Mouse (Mus musculus) heart, postnatal 25 days (tissue): ENCODE results near the gene Rimbp2. TPM values are rescaled to one million over a fixed set of nuclear protein-coding genes. Genes with fewer than 3 reads are reported as not detected.

ENCODE experiments used
- DNase-seq: peaks from one replicate; pipeline ENCODE4 v3.0.0; 2022; ENCODE audit warnings: low spot score
- intact Hi-C: fragments of 180-260 bp; cut with DNase I; formaldehyde crosslinking; loops from one replicate; pipeline ENCODE4 v1.15.1; 2025
- total RNA-seq, 2 experiments: library from RNA; stranded (reverse); gene quantifications; 2 replicates each; pipeline ENCODE4 v1.2.3; 2021

Gene Rimbp2
- total RNA-seq, 2 experiments from 2014 or later, result 0.20 TPM; not detected in 1

GRCm38 (mm10) chr5:128860907-128861306 lies 92.4 kb downstream of the Rimbp2 start:
- intact Hi-C loops, result no loop called here
- DNase-seq, result no peak

GRCm38 (mm10) chr5:128852791-128853190 lies 100.5 kb downstream of the Rimbp2 start:
- intact Hi-C loops, result no loop called here
- no peak for DNase-seq

GRCm38 (mm10) chr5:128847806-128848205 lies 105.5 kb downstream of the Rimbp2 start:
- no peak for DNase-seq
- intact Hi-C loops, result no loop called here

GRCm38 (mm10) chr5:128846433-128847040 lies 106.7 kb downstream of the Rimbp2 start:
- DNase-seq, result no peak

DNA sequence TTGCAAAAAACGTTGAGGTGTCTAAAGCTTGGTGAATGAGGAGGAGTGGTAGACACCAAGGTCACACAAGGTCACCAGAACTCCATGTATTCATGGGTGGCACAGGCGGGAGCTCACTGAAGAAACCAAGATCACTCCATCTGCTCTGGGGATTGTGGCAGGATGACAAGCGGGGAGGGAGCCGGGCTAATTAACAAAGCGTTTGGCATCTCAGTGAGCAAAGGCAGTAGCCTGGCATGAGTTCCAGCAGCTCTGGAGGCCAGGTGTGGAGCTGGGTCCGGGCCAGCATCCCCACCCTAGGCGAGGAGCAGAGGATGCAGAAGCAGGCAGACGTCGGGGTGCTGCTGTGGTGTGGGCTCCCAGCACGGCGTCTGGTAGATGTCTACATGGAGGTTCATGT lies 108.3 kb downstream of the Rimbp2 start:
- intact Hi-C loops, result no loop called here
- DNase-seq, result no peak

More at GRCm38 (mm10) chr5:128846433-128847040, 106.7 kb downstream of the Rimbp2 start:
- intact Hi-C loops, result no loop called here

GRCm38 (mm10) chr5:128843982-128844381 lies 109.3 kb downstream of the Rimbp2 start:
- DNase-seq, result no peak
- intact Hi-C loops, result no loop called here

DNA sequence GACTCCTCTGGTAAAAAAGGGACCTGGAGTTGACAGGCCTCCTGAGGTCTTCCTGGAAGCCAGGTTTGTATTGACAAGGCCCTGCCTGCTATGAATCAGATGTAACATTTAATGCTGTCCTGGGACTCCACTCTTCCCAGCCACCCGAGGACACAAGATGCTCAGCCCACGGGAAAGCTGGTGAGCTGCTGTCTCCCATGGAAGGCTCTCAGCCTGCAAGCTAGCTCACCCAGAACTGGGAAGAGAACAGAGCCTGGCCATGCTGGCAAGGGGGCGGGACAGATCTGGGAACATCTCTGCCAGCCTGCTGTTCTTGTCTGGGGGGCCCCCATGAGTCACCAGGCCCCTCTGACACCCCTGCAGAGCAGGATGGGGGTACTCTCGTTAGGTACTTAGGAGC lies 111.7 kb downstream of the Rimbp2 start:
- intact Hi-C loops, result no loop called here
- no peak for DNase-seq

DNA sequence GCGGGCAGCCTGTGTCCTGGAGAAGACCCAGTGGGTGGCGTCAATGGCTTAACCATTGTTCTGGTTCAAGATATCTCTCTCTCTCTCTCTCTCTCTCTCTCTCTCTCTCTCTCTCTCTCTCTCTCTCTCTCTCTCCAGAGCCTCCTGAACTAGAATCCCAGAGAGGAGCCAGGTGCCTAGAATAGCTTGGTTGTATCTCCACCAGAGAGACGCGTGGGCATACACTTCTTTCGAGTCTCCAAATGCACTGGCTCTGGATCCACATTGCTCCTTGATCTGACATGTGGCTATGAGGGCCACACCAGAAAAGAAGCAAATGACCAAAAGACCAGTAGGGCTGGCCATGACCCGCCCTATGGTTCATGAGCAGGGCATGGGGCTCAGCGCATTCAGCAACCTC lies 116.2 kb downstream of the Rimbp2 start:
- no peak for DNase-seq
- intact Hi-C loops, result no loop called here

DNA sequence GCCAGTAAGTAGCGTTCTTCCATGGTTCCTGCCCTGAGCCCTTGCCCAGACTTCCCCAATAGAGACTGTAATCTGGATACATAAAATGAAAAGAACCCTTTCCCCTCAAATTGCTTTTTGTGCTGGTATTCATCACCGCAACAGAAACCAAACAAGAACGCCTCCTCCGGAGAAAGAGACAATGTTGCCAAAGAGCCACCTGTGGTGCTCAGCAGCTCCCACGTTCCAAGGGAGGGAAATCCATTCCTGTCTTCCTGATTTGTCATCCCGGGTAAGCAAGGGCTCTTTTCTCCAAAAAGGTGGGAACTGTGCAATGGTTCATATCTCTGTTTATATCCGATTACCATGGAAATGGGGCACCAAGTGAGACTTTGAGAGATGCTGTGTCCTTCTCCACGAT lies 119.2 kb downstream of the Rimbp2 start:
- DNase-seq, result no peak
- intact Hi-C loops, result no loop called here

- no peak for DNase-seq
- intact Hi-C loops, result no loop called here
These were observed 130.4 kb downstream of the Rimbp2 start for GRCm38 (mm10) chr5:128822843-128823242.

DNA sequence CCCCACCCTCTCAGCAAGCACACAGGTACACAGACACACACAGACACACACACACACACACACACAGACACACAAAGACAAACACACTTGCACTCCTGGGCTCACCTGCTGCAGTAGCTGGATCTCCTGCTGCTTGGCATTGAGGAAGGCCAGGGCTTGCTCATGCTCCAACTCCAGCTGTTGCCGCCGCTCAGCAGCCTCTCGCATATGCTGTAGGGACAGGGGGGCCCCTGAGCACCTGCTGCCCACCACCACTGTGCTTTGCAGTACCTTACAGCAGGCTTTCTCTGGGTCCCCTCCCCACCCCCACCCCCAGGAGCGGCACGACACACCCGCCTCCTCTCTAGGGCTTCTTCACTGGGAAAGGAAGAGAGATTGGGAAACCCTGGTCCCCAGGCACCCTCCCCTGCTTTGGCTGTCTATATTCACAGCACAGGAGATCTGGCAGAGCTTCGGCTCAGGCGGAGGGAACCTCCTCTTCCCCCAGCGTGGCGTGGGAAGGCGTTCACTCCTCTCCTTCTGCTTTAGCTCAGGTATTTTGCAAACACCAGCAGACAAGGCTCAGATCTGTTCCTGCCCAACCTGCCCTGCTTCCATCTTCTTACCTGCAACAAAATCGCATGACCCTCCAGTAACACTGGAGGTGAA lies 133.5 kb downstream of the Rimbp2 start:
- intact Hi-C loops, result no loop called here
- DNase-seq, result no peak

- DNase-seq, result no peak
- intact Hi-C loops, result no loop called here
These were observed 137.7 kb downstream of the Rimbp2 start for GRCm38 (mm10) chr5:128815629-128816028.

GRCm38 (mm10) chr5:128815078-128815477 lies 138.2 kb downstream of the Rimbp2 start:
- intact Hi-C loops, result no loop called here
- no peak for DNase-seq

- intact Hi-C loops, result no loop called here
These were observed 140.2 kb downstream of the Rimbp2 start for GRCm38 (mm10) chr5:128813121-128813520.

GRCm38 (mm10) chr5:128811431-128811830 lies 141.9 kb downstream of the Rimbp2 start:
- intact Hi-C loops, result no loop called here
- no peak for DNase-seq

More at GRCm38 (mm10) chr5:128813121-128813520, 140.2 kb downstream of the Rimbp2 start:
- no peak for DNase-seq

DNA sequence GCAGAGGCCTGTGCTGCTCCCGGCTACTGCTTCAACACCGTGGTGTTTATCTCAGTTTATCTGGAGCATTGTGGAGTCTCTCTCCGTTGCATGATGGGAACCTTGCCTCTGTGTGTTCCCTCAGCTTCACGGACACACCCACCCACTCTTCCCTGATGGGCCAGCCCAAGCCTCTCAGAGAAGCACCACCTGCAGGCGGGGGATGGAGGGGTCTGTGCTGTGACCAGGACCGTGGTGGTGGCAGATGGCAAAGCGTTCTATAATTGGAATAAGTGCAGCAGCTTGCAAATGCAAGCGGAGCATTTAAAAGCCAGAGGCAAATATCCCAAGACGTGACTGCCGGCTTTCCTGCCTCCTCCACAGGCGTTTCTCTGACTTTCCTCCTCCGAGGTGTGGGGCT lies 143.3 kb downstream of the Rimbp2 start:
- intact Hi-C loops, result no loop called here

GRCm38 (mm10) chr5:128809406-128809805 lies 143.9 kb downstream of the Rimbp2 start:
- intact Hi-C loops, result no loop called here

More for the DNA sequence above, 143.3 kb downstream of the Rimbp2 start:
- no peak for DNase-seq

GRCm38 (mm10) chr5:128808547-128809182 lies 144.6 kb downstream of the Rimbp2 start:
- DNase-seq, result no peak
- intact Hi-C loops, result no loop called here

More at GRCm38 (mm10) chr5:128809406-128809805, 143.9 kb downstream of the Rimbp2 start:
- no peak for DNase-seq

- no peak for DNase-seq
- intact Hi-C loops, result no loop called here
These were observed 145.9 kb downstream of the Rimbp2 start for GRCm38 (mm10) chr5:128807408-128807807.

GRCm38 (mm10) chr5:128806296-128806998 lies 146.8 kb downstream of the Rimbp2 start:
- DNase-seq, result no peak
- intact Hi-C loops, result no loop called here

DNA sequence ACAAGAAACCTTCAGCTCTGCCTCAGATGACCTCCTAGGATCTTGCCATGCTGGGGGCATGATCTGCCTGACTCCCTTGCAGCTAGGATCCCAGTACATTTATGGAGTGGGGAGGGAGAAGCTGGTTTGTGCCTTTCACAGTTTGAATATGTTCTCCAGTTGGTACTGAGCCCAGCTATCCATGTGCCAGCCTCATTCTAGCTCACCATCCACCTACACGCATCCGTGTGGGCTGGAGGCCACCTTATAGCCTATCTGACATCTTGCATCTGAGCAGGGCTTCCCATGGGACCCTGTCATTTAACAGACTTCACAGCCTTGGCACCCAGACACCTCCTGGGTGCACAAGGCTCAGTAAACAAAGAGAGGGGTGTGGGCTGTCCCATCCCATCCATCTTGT lies 148.2 kb downstream of the Rimbp2 start:
- intact Hi-C loops, result no loop called here

More for the DNA sequence above, 148.2 kb downstream of the Rimbp2 start:
- no peak for DNase-seq
